ENCODE assay signal across 27 mouse cellular contexts in the genomic region with DNA sequence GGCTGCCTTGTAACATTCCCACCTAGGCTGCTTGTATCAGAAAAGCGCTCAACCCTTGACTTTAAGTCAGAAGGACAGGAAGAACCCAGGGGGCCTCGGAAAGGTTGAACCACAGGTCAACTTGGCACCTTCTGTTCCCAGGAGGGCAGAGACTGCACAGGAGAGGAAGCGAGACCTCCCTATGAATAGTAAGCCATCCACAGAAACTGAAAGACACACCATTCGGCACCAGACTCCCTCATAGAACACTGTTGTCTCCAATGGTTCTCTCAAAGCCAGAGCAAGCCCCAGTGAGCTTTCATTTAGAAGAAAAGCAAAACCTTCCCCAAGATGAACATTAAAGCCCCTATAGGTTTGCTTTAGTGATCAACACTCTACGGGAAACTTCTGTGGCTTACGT. TPM values are rescaled to one million over a fixed set of nuclear protein-coding genes. Genes with fewer than 3 reads are reported as not detected.
DNase-seq lines count a peak whose midpoint lies in the region; ATAC-seq and TF ChIP-seq lines count a peak whose summit lies in the region.
"Had no signal": no experiment of that assay in that cellular context is flagged by ENCODE, and none has a peak within 500 bp of the region (broad histone marks: within the 10 kb centered on the region; RNA-seq: fewer than 3 reads in every experiment).

No protein-coding gene starts in this region.

- DNase-seq in midbrain, postnatal 0 days (ENCODE audit: low spot score), result no peak
- DNase-seq in hindbrain, postnatal 0 days (ENCODE audit: low spot score), result no peak
- DNase-seq in splenic B cell, adult 2 months (ENCODE audit: low read depth, low spot score), result peak; percentile 51
- no peak for DNase-seq in kidney, adult 11 months
- no peak for DNase-seq in embryo, embryonic 10.5 days (ENCODE audit: low spot score)
- DNase-seq: adrenal gland, postnatal 10 days; cerebellum, adult 2 months; gastrocnemius, postnatal 25 days; heart, adult 2 months; heart, postnatal 14 days; kidney, adult 8-10 months; kidney, postnatal 10 days; lung, postnatal 36 days; midbrain, embryonic 14.5 days; retina, postnatal 1 day; thymus, postnatal 25 days had no signal

- H3K4me2 ChIP-seq in hindbrain, embryonic 13.5 days, result peak overlapping the region; percentile 84
- H3K4me2 ChIP-seq in hindbrain, embryonic 12.5 days (replicated peaks), result no peak overlapping the region
- H3K4me2 ChIP-seq in midbrain, embryonic 15.5 days, result peak overlapping the region; percentile 87; the same call in 1 of the 2 replicates
- H3K4me2 ChIP-seq in midbrain, postnatal 0 days (ENCODE audit: low read depth, low read length, poor library complexity, severe bottlenecking), result no peak overlapping the region
- 0 out of 2 replicates have a peak overlapping the region, but pooled peaks have one; percentile 93 for H3K4me2 ChIP-seq in hindbrain, postnatal 0 days (ENCODE audit: low read depth, low read length)
- H3K4me2 ChIP-seq: limb, embryonic 15.5 days; lung, embryonic 15.5 days had no signal

- H3K27me3 ChIP-seq in hindbrain, embryonic 13.5 days, result 0 out of 2 replicates have a peak, but pooled peaks cover 3% of the 10 kb centered on the region
- no peaks in the 10 kb centered on the region for H3K27me3 ChIP-seq in hindbrain, embryonic 12.5 days
- no peaks in the 10 kb centered on the region for H3K27me3 ChIP-seq in midbrain, embryonic 15.5 days (replicated peaks)
- no peaks in the 10 kb centered on the region for H3K27me3 ChIP-seq in midbrain, postnatal 0 days (ENCODE audit: insufficient read depth, low read length)
- H3K27me3 ChIP-seq in hindbrain, postnatal 0 days (ENCODE audit: insufficient read depth, low read length), result no peaks in the 10 kb centered on the region
- no peaks in the 10 kb centered on the region for H3K27me3 ChIP-seq in splenic B cell, adult 2 months (ENCODE audit: control insufficient read depth, insufficient read depth, low read length, poor library complexity, severe bottlenecking)
- H3K27me3 ChIP-seq: limb, embryonic 15.5 days had no signal

- H3K4me3 ChIP-seq in hindbrain, embryonic 13.5 days, result no peak overlapping the region
- H3K4me3 ChIP-seq in hindbrain, embryonic 12.5 days, result no peak overlapping the region
- no peak overlapping the region for H3K4me3 ChIP-seq in midbrain, embryonic 15.5 days
- no peak overlapping the region for H3K4me3 ChIP-seq in midbrain, postnatal 0 days (ENCODE audit: low read depth, low read length)
- no peak overlapping the region for H3K4me3 ChIP-seq in hindbrain, postnatal 0 days (ENCODE audit: low read length)
- H3K4me3 ChIP-seq: forebrain, embryonic 10.5 days; heart, adult 2 months; heart, embryonic 13.5 days; limb, embryonic 15.5 days; lung, embryonic 15.5 days; myocyte had no signal

- ATAC-seq in hindbrain, embryonic 13.5 days (ENCODE audit: low FRiP score), result no peak
- no peak for ATAC-seq in hindbrain, embryonic 12.5 days (ENCODE audit: low FRiP score)
- ATAC-seq in midbrain, embryonic 15.5 days (replicated peaks), result no peak
- no peak for ATAC-seq in midbrain, postnatal 0 days (ENCODE audit: low FRiP score)
- ATAC-seq in hindbrain, postnatal 0 days, result no peak
- ATAC-seq: inflammation-experienced regulatory T-cells, adult 6 months had no signal

- H3K4me1 ChIP-seq in hindbrain, embryonic 13.5 days (replicated peaks), result peaks cover 30% of the 10 kb centered on the region
- peaks cover 17% of the 10 kb centered on the region for H3K4me1 ChIP-seq in hindbrain, embryonic 12.5 days
- peaks cover 30% of the 10 kb centered on the region for H3K4me1 ChIP-seq in midbrain, embryonic 15.5 days
- H3K4me1 ChIP-seq in midbrain, postnatal 0 days (ENCODE audit: insufficient read depth, low read length), result no peaks in the 10 kb centered on the region
- peaks cover 13% of the 10 kb centered on the region for H3K4me1 ChIP-seq in hindbrain, postnatal 0 days (ENCODE audit: insufficient read depth, low read length)

- H3K27ac ChIP-seq in hindbrain, embryonic 13.5 days, result no peak overlapping the region
- no peak overlapping the region for H3K27ac ChIP-seq in hindbrain, embryonic 12.5 days
- H3K27ac ChIP-seq in midbrain, embryonic 15.5 days, result no peak overlapping the region
- H3K27ac ChIP-seq in midbrain, postnatal 0 days (ENCODE audit: low read depth, low read length), result no peak overlapping the region
- H3K27ac ChIP-seq in hindbrain, postnatal 0 days, result no peak overlapping the region
- H3K27ac ChIP-seq: forebrain, embryonic 10.5 days; heart, adult 2 months; heart, embryonic 13.5 days; limb, embryonic 15.5 days; liver, embryonic 14.5 days; lung, embryonic 15.5 days had no signal

- WGBS in hindbrain, embryonic 13.5 days, result 75% methylated on average over 6 of the region's 6 CpGs
- 75% methylated on average over 6 of the region's 6 CpGs for WGBS in hindbrain, embryonic 12.5 days
- 72% methylated on average over 6 of the region's 6 CpGs for WGBS in midbrain, embryonic 15.5 days
- WGBS in midbrain, postnatal 0 days, result 71% methylated on average over 6 of the region's 6 CpGs
- whole genome bisulfite sequencing in hindbrain, postnatal 0 days, result 72% methylated on average over 6 of the region's 6 CpGs

- no peaks in the 10 kb centered on the region for H3K9me3 ChIP-seq in hindbrain, embryonic 13.5 days
- H3K9me3 ChIP-seq in hindbrain, embryonic 12.5 days (replicated peaks), result peaks cover 3% of the 10 kb centered on the region; the same call in 1 of the 2 replicates
- H3K9me3 ChIP-seq in midbrain, embryonic 15.5 days, result no peaks in the 10 kb centered on the region
- no peaks in the 10 kb centered on the region for H3K9me3 ChIP-seq in midbrain, postnatal 0 days (ENCODE audit: low read length)
- no peaks in the 10 kb centered on the region for H3K9me3 ChIP-seq in hindbrain, postnatal 0 days (ENCODE audit: low read length)
- H3K9me3 ChIP-seq: limb, embryonic 15.5 days; lung, embryonic 15.5 days had no signal

- no peak for TF ChIP-seq CTCF in midbrain, postnatal 0 days (IDR thresholded peaks at IDR 0.05)
- TF ChIP-seq CTCF in hindbrain, postnatal 0 days (IDR thresholded peaks at IDR 0.05; ENCODE audit: low read depth), result no peak

- no peaks in the 10 kb centered on the region; the same call in 1 of the 2 replicates for H3K36me3 ChIP-seq in hindbrain, embryonic 13.5 days
- H3K36me3 ChIP-seq in hindbrain, embryonic 12.5 days, result no peaks in the 10 kb centered on the region
- H3K36me3 ChIP-seq in midbrain, embryonic 15.5 days (replicated peaks), result no peaks in the 10 kb centered on the region
- no peaks in the 10 kb centered on the region for H3K36me3 ChIP-seq in midbrain, postnatal 0 days (ENCODE audit: insufficient read depth, low read length)
- no peaks in the 10 kb centered on the region for H3K36me3 ChIP-seq in hindbrain, postnatal 0 days (ENCODE audit: insufficient read depth, low read length)
- H3K36me3 ChIP-seq in splenic B cell, adult 2 months (ENCODE audit: control insufficient read depth, insufficient read depth, low read length, poor library complexity, severe bottlenecking), result no peaks in the 10 kb centered on the region
- H3K36me3 ChIP-seq: limb, embryonic 15.5 days; lung, embryonic 15.5 days had no signal

- H3K9ac ChIP-seq in hindbrain, embryonic 13.5 days, result no peak overlapping the region
- H3K9ac ChIP-seq in hindbrain, embryonic 12.5 days, result no peak overlapping the region
- no peak overlapping the region for H3K9ac ChIP-seq in midbrain, embryonic 15.5 days
- H3K9ac ChIP-seq in midbrain, postnatal 0 days (replicated peaks; ENCODE audit: low read length, poor library complexity, severe bottlenecking), result no peak overlapping the region
- H3K9ac ChIP-seq in hindbrain, postnatal 0 days (replicated peaks; ENCODE audit: low read length), result no peak overlapping the region
- H3K9ac ChIP-seq: heart, embryonic 13.5 days; limb, embryonic 15.5 days; liver, embryonic 14.5 days; lung, embryonic 15.5 days had no signal

RNA-seq across cellular contexts. Expression of a gene that starts 2.0 kb away (rescaled TPM):
- polyA plus RNA-seq in hindbrain, embryonic 13.5 days (2015; fragmentation: Nextera tagmentation; extraction: Ambion mirVana), result 23.1 and 27.5 TPM in 2 replicates
- 19.9 and 20.5 TPM in 2 replicates for polyA plus RNA-seq in hindbrain, embryonic 12.5 days (2016; fragmentation: Nextera tagmentation; extraction: Ambion mirVana)
- polyA plus RNA-seq in midbrain, embryonic 15.5 days (2015; fragmentation: Nextera tagmentation; extraction: Ambion mirVana), result 17.1 and 20.3 TPM in 2 replicates
- total RNA-seq in midbrain, postnatal 0 days (2014; rRNA removed), result 43.2 and 67.6 TPM in 2 replicates
- polyA plus RNA-seq in midbrain, postnatal 0 days (2015; fragmentation: Nextera tagmentation; extraction: Ambion mirVana), result 19.8 and 21.7 TPM in 2 replicates
- 66.1 and 71.6 TPM in 2 replicates for total RNA-seq in hindbrain, postnatal 0 days (2014; rRNA removed)
- polyA plus RNA-seq in hindbrain, postnatal 0 days (2015; fragmentation: Nextera tagmentation; extraction: Ambion mirVana), result 30.1 and 31.4 TPM in 2 replicates
- total RNA-seq: megakaryocyte-erythroid progenitor cell, adult 5-6 weeks had no signal

Comparison
In these comparisons a context has a peak if more than half of its experiments do, and no peak if none do; other contexts are left out.
1. H3K4me2 ChIP-seq: peak in hindbrain, embryonic 13.5 days (single experiment), midbrain, embryonic 15.5 days (single experiment) and hindbrain, postnatal 0 days (single experiment); none in hindbrain, embryonic 12.5 days (single experiment) and midbrain, postnatal 0 days (single experiment).